ENCODE assay signal across 19 mouse cellular contexts in genomic region chr15:100990283-100990682, GRCm38 (mm10). TPM values are rescaled to one million over a fixed set of nuclear protein-coding genes. Genes with fewer than 3 reads are reported as not detected.
"Had no signal": no experiment of that assay in that cellular context is flagged by ENCODE, and none has a peak within 500 bp of the region (broad histone marks: within the 10 kb centered on the region; RNA-seq: fewer than 3 reads in every experiment).

No protein-coding gene starts in this region.

- H3K9me3 ChIP-seq: limb, embryonic 13.5 days; midbrain, embryonic 13.5 days; neural tube, embryonic 15.5 days had no signal

- H3K4me1 ChIP-seq: limb, embryonic 13.5 days; neural tube, embryonic 15.5 days had no signal

- H3K27ac ChIP-seq: limb, embryonic 13.5 days; liver, embryonic 14.5 days; midbrain, embryonic 13.5 days; neural tube, embryonic 15.5 days had no signal

- H3K36me3 ChIP-seq: limb, embryonic 13.5 days had no signal

- H3K4me3 ChIP-seq: limb, embryonic 13.5 days; midbrain, embryonic 13.5 days; neural tube, embryonic 15.5 days had no signal

- DNase-seq: kidney, adult 18-20 months; kidney, postnatal 10 days; kidney, postnatal 4 days; left cerebral cortex, postnatal 4 days; lung, adult 2 months; lung, postnatal 36 days had no signal

- H3K27me3 ChIP-seq: midbrain, embryonic 13.5 days; neural tube, embryonic 15.5 days had no signal

RNA-seq across cellular contexts. Expression of gene Gm47841, which starts 56.9 kb away (rescaled TPM):
- total RNA-seq: layer of hippocampus, adult 8-10 months; left cerebral cortex, postnatal 4 days; liver, adult 2 months; megakaryocyte progenitor cell, adult 5-6 weeks; midbrain, postnatal 0 days had no signal
- polyA plus RNA-seq: kidney, embryonic 14.5 days; limb, embryonic 13.5 days; liver, adult 2 months; liver, embryonic 14.5 days; lung, postnatal 0 days; midbrain, embryonic 13.5 days; midbrain, postnatal 0 days; neural tube, embryonic 11.5 days; small intestine, adult 2 months; stomach, embryonic 16.5 days had no signal
